Mouse (Mus musculus): Measurements from ENCODE around the gene Tmem201. TPM values are rescaled to one million over a fixed set of nuclear protein-coding genes. Genes with fewer than 3 reads are reported as not detected.

Tmem201 gene
- polyA plus RNA-seq, 1 experiment from 2014 or later, result 8.7 TPM

GRCm38 (mm10) chr4:149740301-149740700 lies 2.5 kb upstream of the Tmem201 start:
- Histone ChIP-seq H3K36me3 (ENCODE audit: control insufficient read depth, insufficient read depth) (peaks cover 4% of the 10 kb centered on the region; the same call in 1 of the 2 replicates), H3K9ac (ENCODE audit: low read depth, low read length) (no peak overlapping the region), H3K4me2 (replicated peaks; ENCODE audit: low read depth) (no peak overlapping the region), H3K27ac (ENCODE audit: low read depth, low read length) (no peak overlapping the region), H3K9me3 (ENCODE audit: control insufficient read depth) (no peaks in the 10 kb centered on the region), H3K4me1 (replicated peaks; ENCODE audit: control insufficient read depth, insufficient read depth, low read length) (0 out of 2 replicates have a peak, but pooled peaks cover 8% of the 10 kb centered on the region), H3K4me3 (ENCODE audit: low read depth, low read length) (no peak overlapping the region), H3K27me3 (replicated peaks; ENCODE audit: control insufficient read depth, insufficient read depth, low read length) (no peaks in the 10 kb centered on the region)
- ATAC-seq, result no peak
- TF ChIP-seq CTCF (IDR thresholded peaks at IDR 0.05; ENCODE audit: low read depth), result no peak
- WGBS, result 82% methylated on average over 7 of the region's 7 CpGs

DNA sequence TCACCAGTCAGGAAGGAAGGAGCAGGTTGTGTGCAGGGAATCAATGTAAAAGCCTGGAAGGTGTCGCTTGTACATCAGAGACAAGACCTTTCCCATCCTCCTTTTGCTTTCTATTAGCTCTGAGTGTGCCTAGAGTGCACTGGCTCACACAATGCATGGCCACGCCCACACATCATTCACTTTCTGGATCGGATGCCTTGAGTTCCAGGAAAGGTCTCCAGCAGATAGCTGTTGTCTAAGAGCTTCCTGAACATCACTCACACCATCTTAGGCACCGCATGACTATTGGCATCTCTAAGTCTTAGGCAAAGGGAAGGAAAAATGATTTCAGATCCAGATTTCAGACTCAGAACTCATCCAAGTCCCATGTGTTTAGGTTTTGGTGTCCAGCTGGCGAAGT lies 1.6 kb upstream of the Tmem201 start:
- H3K36me3 ChIP-seq (ENCODE audit: control insufficient read depth, insufficient read depth), result peaks cover 4% of the 10 kb centered on the region; the same call in 1 of the 2 replicates
- WGBS, result 78% methylated on average over 5 of the region's 5 CpGs
- no peak overlapping the region for H3K9ac ChIP-seq (ENCODE audit: low read depth, low read length)
- no peak overlapping the region for H3K4me3 ChIP-seq (ENCODE audit: low read depth, low read length)
- 0 out of 2 replicates have a peak, but pooled peaks cover 8% of the 10 kb centered on the region for H3K4me1 ChIP-seq (replicated peaks; ENCODE audit: control insufficient read depth, insufficient read depth, low read length)
- H3K9me3 ChIP-seq (ENCODE audit: control insufficient read depth), result no peaks in the 10 kb centered on the region
- no peaks in the 10 kb centered on the region for H3K27me3 ChIP-seq (replicated peaks; ENCODE audit: control insufficient read depth, insufficient read depth, low read length)
- no peak overlapping the region for H3K4me2 ChIP-seq (replicated peaks; ENCODE audit: low read depth)
- ATAC-seq, result no peak
- TF ChIP-seq CTCF (IDR thresholded peaks at IDR 0.05; ENCODE audit: low read depth), result no peak
- H3K27ac ChIP-seq (ENCODE audit: low read depth, low read length), result no peak overlapping the region

DNA sequence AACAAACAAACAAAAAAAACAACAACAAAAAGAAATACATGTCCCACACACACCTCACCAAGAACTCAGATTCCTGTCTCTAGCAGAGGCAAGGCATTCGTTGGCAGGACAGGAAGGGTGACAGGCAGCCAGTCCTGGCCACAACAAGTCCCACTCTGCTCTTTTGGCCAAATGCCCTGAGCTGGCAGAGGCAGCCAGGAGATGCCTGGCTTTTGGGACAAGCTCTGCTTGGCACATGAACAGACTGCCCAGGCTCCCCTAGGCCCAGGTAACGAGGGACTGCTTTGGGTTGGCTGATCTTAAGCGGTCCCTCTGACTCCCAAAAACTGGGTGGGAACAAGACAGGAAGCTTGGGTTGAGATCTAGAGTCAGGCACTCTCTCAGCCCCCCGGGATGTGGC lies 1.3 kb downstream of the Tmem201 start:
- Histone ChIP-seq H3K27me3 (replicated peaks; ENCODE audit: control insufficient read depth, insufficient read depth, low read length) (no peaks in the 10 kb centered on the region), H3K4me3 (ENCODE audit: low read depth, low read length) (peak overlapping the region; percentile 69), H3K9ac (ENCODE audit: low read depth, low read length) (peak overlapping the region; percentile 70; the same call in 1 of the 2 replicates), H3K36me3 (ENCODE audit: control insufficient read depth, insufficient read depth) (peaks cover 6% of the 10 kb centered on the region; the same call in 1 of the 2 replicates), H3K4me2 (replicated peaks; ENCODE audit: low read depth) (peak overlapping the region; percentile 88), H3K4me1 (replicated peaks; ENCODE audit: control insufficient read depth, insufficient read depth, low read length) (peaks cover 8% of the 10 kb centered on the region; the same call in 1 of the 2 replicates), H3K27ac (ENCODE audit: low read depth, low read length) (no peak overlapping the region), H3K9me3 (ENCODE audit: control insufficient read depth) (no peaks in the 10 kb centered on the region)
- TF ChIP-seq CTCF (IDR thresholded peaks at IDR 0.05; ENCODE audit: low read depth), result no peak
- no peak for ATAC-seq
- WGBS, result 36% methylated on average over 4 of the region's 4 CpGs

- no peak overlapping the region for H3K4me3 ChIP-seq (ENCODE audit: low read depth, low read length)
- H3K9ac ChIP-seq (ENCODE audit: low read depth, low read length), result no peak overlapping the region
- H3K9me3 ChIP-seq (ENCODE audit: control insufficient read depth), result no peaks in the 10 kb centered on the region
- H3K36me3 ChIP-seq (ENCODE audit: control insufficient read depth, insufficient read depth), result peaks cover 8% of the 10 kb centered on the region; the same call in 1 of the 2 replicates
- peaks cover 8% of the 10 kb centered on the region; the same call in 1 of the 2 replicates for H3K4me1 ChIP-seq (replicated peaks; ENCODE audit: control insufficient read depth, insufficient read depth, low read length)
- H3K4me2 ChIP-seq (replicated peaks; ENCODE audit: low read depth), result no peak overlapping the region
- WGBS, result 76% methylated on average over 5 of the region's 5 CpGs
- no peak for ATAC-seq
- no peaks in the 10 kb centered on the region for H3K27me3 ChIP-seq (replicated peaks; ENCODE audit: control insufficient read depth, insufficient read depth, low read length)
- no peak for TF ChIP-seq CTCF (IDR thresholded peaks at IDR 0.05; ENCODE audit: low read depth)
- H3K27ac ChIP-seq (ENCODE audit: low read depth, low read length), result no peak overlapping the region
Measured at GRCm38 (mm10) chr4:149735624-149736250, 2.1 kb downstream of the Tmem201 start.

GRCm38 (mm10) chr4:149734730-149735475 lies 2.9 kb downstream of the Tmem201 start:
- Histone ChIP-seq H3K4me2 (replicated peaks; ENCODE audit: low read depth) (no peak overlapping the region), H3K9ac (ENCODE audit: low read depth, low read length) (0 out of 2 replicates have a peak overlapping the region, but pooled peaks have one; percentile 3), H3K36me3 (ENCODE audit: control insufficient read depth, insufficient read depth) (peaks cover 13% of the 10 kb centered on the region; the same call in 1 of the 2 replicates), H3K4me1 (replicated peaks; ENCODE audit: control insufficient read depth, insufficient read depth, low read length) (peaks cover 11% of the 10 kb centered on the region; the same call in 1 of the 2 replicates), H3K9me3 (ENCODE audit: control insufficient read depth) (no peaks in the 10 kb centered on the region), H3K27me3 (replicated peaks; ENCODE audit: control insufficient read depth, insufficient read depth, low read length) (no peaks in the 10 kb centered on the region), H3K4me3 (ENCODE audit: low read depth, low read length) (no peak overlapping the region), H3K27ac (ENCODE audit: low read depth, low read length) (no peak overlapping the region)
- WGBS, result 77% methylated on average over 10 of the region's 10 CpGs
- TF ChIP-seq CTCF (IDR thresholded peaks at IDR 0.05; ENCODE audit: low read depth), result no peak
- ATAC-seq, result no peak

GRCm38 (mm10) chr4:149734246-149734645 lies 3.6 kb downstream of the Tmem201 start:
- 82% methylated on average over 6 of the region's 6 CpGs for WGBS
- Histone ChIP-seq H3K9me3 (ENCODE audit: control insufficient read depth) (no peaks in the 10 kb centered on the region), H3K4me1 (replicated peaks; ENCODE audit: control insufficient read depth, insufficient read depth, low read length) (peaks cover 11% of the 10 kb centered on the region; the same call in 1 of the 2 replicates), H3K4me2 (replicated peaks; ENCODE audit: low read depth) (no peak overlapping the region), H3K27me3 (replicated peaks; ENCODE audit: control insufficient read depth, insufficient read depth, low read length) (no peaks in the 10 kb centered on the region), H3K27ac (ENCODE audit: low read depth, low read length) (no peak overlapping the region), H3K9ac (ENCODE audit: low read depth, low read length) (no peak overlapping the region), H3K4me3 (ENCODE audit: low read depth, low read length) (no peak overlapping the region), H3K36me3 (ENCODE audit: control insufficient read depth, insufficient read depth) (peaks cover 20% of the 10 kb centered on the region)
- ATAC-seq, result no peak
- no peak for TF ChIP-seq CTCF (IDR thresholded peaks at IDR 0.05; ENCODE audit: low read depth)
